Mouse (Mus musculus) embryonic facial prominence, embryonic 13.5 days (tissue): ENCODE measurements around the gene Eya2. TPM values are rescaled to one million over a fixed set of nuclear protein-coding genes. Genes with fewer than 3 reads are reported as not detected.

Experiments used
- ATAC-seq: fragments of 200-750 bp; cut with Nextera tagmentation; 2 replicates; pipeline ENCODE4 v1.8.0; 2017; ENCODE audit warnings: low read depth; ENCODE audit not compliant: insufficient number of reproducible peaks, insufficient read depth, low FRiP score, low TSS enrichment
- H3K27ac ChIP-seq: fragments of 300-500 bp; sonication (generic); 2 replicates; pipeline ENCODE4 v1.5.1; 2015; ENCODE audit warnings: moderate library complexity, mild to moderate bottlenecking, inconsistent platforms
- H3K27me3 ChIP-seq: fragments of 300-500 bp; sonication (generic); 2 replicates; pipeline ENCODE4 v1.6.1; 2015; ENCODE audit warnings: mild to moderate bottlenecking, inconsistent platforms
- H3K36me3 ChIP-seq: fragments of 300-500 bp; sonication (generic); 2 replicates; pipeline ENCODE4 v1.6.1; 2015; ENCODE audit warnings: mild to moderate bottlenecking, inconsistent platforms
- H3K4me1 ChIP-seq: fragments of 300-500 bp; sonication (generic); 2 replicates; pipeline ENCODE4 v1.6.1; 2015; ENCODE audit warnings: inconsistent platforms
- H3K4me2 ChIP-seq: fragments of 300-500 bp; sonication (generic); 2 replicates; pipeline ENCODE4 v1.6.1; 2015; ENCODE audit warnings: moderate library complexity, mild to moderate bottlenecking, inconsistent platforms
- H3K4me3 ChIP-seq: fragments of 300-500 bp; sonication (generic); 2 replicates; pipeline ENCODE4 v1.5.1; 2015; ENCODE audit warnings: mild to moderate bottlenecking, inconsistent platforms
- H3K9ac ChIP-seq: fragments of 300-500 bp; sonication (generic); 2 replicates; pipeline ENCODE4 v1.6.1; 2015; ENCODE audit warnings: mild to moderate bottlenecking, inconsistent platforms
- H3K9me3 ChIP-seq: fragments of 300-500 bp; sonication (generic); 2 replicates; pipeline ENCODE4 v1.6.1; 2016; ENCODE audit warnings: inconsistent platforms
- WGBS: fragments of 180-500 bp; shearing (Covaris S2); methylation state at CpG from one replicate; pipeline ENCODE4 v1.1.7; 2015; ENCODE audit warnings: mixed read lengths; 5-methylcytosine and 5-hydroxymethylcytosine counted together
- polyA plus RNA-seq: library from polyadenylated mRNA; unstranded; fragments of >200 nt; fragmentation: Nextera tagmentation; extraction: Ambion mirVana; gene quantifications from 2 replicates; pipeline ENCODE4 v1.2.1, GENCODE M21; 2015

Gene Eya2
- polyA plus RNA-seq, 1 experiment from 2014 or later, result 22.1 TPM

DNA sequence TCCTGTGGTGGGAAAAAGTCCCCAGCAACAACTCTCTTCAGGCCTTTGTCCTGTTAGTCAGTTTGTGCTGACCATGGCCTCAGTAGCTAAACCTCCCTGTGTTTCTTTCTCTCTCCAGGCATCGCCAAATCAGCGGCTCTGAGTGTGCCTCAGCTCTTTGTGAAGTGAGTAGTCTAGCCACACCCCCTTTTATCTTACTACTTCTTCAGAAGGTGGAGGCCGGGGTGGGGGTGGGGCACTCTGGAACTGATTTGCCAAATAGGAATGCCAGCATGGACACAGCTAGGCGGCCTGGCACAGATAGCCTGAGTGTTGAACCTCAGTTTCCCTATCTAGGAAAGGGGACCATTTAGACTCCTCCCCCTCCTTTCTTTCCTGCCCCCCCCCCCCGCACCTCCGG lies 87.9 kb downstream of the Eya2 start:
- Histone ChIP-seq H3K9me3 (no peaks in the 10 kb centered on the region), H3K4me1 (no peaks in the 10 kb centered on the region), H3K4me3 (no peak overlapping the region), H3K36me3 (peaks cover 18% of the 10 kb centered on the region; the same call in 1 of the 2 replicates), H3K27ac (no peak overlapping the region), H3K27me3 (no peaks in the 10 kb centered on the region), H3K4me2 (no peak overlapping the region), H3K9ac (no peak overlapping the region)
- WGBS, result 54% methylated on average over 6 of the region's 6 CpGs
- no peak for ATAC-seq

- no peaks in the 10 kb centered on the region for H3K9me3 ChIP-seq
- 34% methylated on average over 8 of the region's 8 CpGs for WGBS
- H3K27me3 ChIP-seq, result no peaks in the 10 kb centered on the region
- H3K9ac ChIP-seq, result no peak overlapping the region
- no peak overlapping the region for H3K27ac ChIP-seq
- H3K4me2 ChIP-seq, result no peak overlapping the region
- no peak overlapping the region for H3K4me3 ChIP-seq
- ATAC-seq, result no peak
- no peaks in the 10 kb centered on the region for H3K4me1 ChIP-seq
- peaks cover 49% of the 10 kb centered on the region for H3K36me3 ChIP-seq
Observed at GRCm38 (mm10) chr2:165687516-165687915, 92.7 kb downstream of the Eya2 start.

GRCm38 (mm10) chr2:165688896-165689295 lies 94.1 kb downstream of the Eya2 start:
- ATAC-seq, result no peak
- Histone ChIP-seq H3K27ac (no peak overlapping the region), H3K4me3 (no peak overlapping the region), H3K4me1 (no peaks in the 10 kb centered on the region), H3K4me2 (no peak overlapping the region), H3K9ac (no peak overlapping the region), H3K27me3 (no peaks in the 10 kb centered on the region), H3K9me3 (no peaks in the 10 kb centered on the region), H3K36me3 (peaks cover 49% of the 10 kb centered on the region)
- WGBS, result 89% methylated on average over 4 of the region's 4 CpGs

GRCm38 (mm10) chr2:165691016-165691415 lies 96.2 kb downstream of the Eya2 start:
- WGBS, result 88% methylated on average over 3 of the region's 3 CpGs
- Histone ChIP-seq H3K4me3 (no peak overlapping the region), H3K9me3 (no peaks in the 10 kb centered on the region), H3K36me3 (peaks cover 41% of the 10 kb centered on the region), H3K9ac (no peak overlapping the region), H3K4me1 (no peaks in the 10 kb centered on the region), H3K27ac (no peak overlapping the region), H3K4me2 (no peak overlapping the region), H3K27me3 (no peaks in the 10 kb centered on the region)
- no peak for ATAC-seq

- no peak overlapping the region for H3K27ac ChIP-seq
- no peak overlapping the region for H3K4me3 ChIP-seq
- no peak overlapping the region for H3K4me2 ChIP-seq
- WGBS, result 70% methylated on average over 4 of the region's 4 CpGs
- no peaks in the 10 kb centered on the region for H3K27me3 ChIP-seq
- peaks cover 27% of the 10 kb centered on the region for H3K36me3 ChIP-seq
- no peaks in the 10 kb centered on the region for H3K9me3 ChIP-seq
- no peak overlapping the region for H3K9ac ChIP-seq
- peaks cover 3% of the 10 kb centered on the region; the same call in 1 of the 2 replicates for H3K4me1 ChIP-seq
- ATAC-seq, result 0 out of 2 replicates have a peak, but pooled peaks have one; percentile 37
Observed at GRCm38 (mm10) chr2:165692944-165693660, 98.3 kb downstream of the Eya2 start.

DNA sequence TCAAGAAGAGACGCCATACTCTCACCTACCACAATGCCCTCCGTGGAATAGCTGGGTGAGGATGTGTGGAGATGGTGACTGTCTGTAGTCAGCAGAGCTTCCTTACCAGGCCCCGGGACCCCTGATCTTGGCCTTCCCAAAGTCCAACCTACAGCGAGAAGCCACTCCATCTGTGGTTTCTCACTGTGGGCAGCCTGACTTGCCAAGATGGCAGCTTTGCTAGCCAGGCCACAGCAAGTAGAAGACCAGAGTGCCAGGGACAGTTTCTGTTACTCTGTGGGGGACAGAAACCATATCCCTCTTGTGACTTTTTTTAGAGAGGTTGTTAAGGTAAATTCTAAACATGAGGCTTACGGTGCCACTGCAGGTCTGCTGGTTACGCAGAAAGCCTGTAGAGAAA lies 99.9 kb downstream of the Eya2 start:
- peaks cover 5% of the 10 kb centered on the region; the same call in 1 of the 2 replicates for H3K4me1 ChIP-seq
- no peak overlapping the region for H3K9ac ChIP-seq
- 89% methylated on average over 6 of the region's 6 CpGs for WGBS
- H3K9me3 ChIP-seq, result no peaks in the 10 kb centered on the region
- no peak overlapping the region for H3K4me2 ChIP-seq
- no peak overlapping the region for H3K4me3 ChIP-seq
- no peaks in the 10 kb centered on the region for H3K27me3 ChIP-seq
- H3K36me3 ChIP-seq, result peaks cover 11% of the 10 kb centered on the region; the same call in 1 of the 2 replicates
- no peak for ATAC-seq
- no peak overlapping the region for H3K27ac ChIP-seq

DNA sequence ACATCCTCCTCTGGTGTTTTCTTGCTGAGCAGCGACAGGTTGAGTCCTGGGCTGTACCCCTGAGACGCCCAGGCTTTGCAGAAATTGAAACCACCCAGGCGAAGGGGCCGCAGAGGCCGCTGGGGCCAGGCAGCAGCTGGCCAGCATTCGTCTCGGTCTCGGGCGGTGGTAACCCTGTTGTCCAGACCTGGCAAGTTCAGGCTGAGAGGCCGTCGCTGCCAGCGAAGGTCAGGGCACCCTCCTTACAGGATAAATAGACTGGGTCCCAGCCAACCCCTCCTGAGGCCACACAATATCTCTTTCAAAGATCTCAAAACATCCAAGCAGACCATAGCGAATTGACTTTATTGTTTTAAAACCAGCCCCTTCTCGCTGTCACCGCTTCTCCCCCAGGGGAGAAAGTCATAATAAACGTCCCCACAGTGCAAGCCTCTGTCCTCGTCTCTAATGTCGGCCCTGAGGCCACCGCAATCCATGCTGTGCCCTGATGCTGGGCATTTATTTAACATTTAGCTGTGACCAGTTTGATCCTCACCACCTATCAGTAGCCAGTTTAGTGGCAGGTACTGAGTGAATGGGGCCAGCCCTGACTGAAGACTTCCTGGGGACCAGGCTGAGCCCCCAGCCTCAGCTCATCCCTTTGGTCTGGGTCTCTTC lies 105.5 kb downstream of the Eya2 start:
- Histone ChIP-seq H3K9ac (no peak overlapping the region), H3K4me3 (no peak overlapping the region), H3K27ac (no peak overlapping the region), H3K9me3 (no peaks in the 10 kb centered on the region), H3K36me3 (peaks cover 5% of the 10 kb centered on the region), H3K4me2 (no peak overlapping the region), H3K4me1 (peaks cover 26% of the 10 kb centered on the region), H3K27me3 (no peaks in the 10 kb centered on the region)
- ATAC-seq, result no peak
- 18% methylated on average over 19 of the region's 19 CpGs for WGBS

- Histone ChIP-seq H3K9ac (no peak overlapping the region), H3K4me3 (no peak overlapping the region), H3K36me3 (peaks cover 9% of the 10 kb centered on the region), H3K4me1 (peaks cover 24% of the 10 kb centered on the region), H3K27ac (no peak overlapping the region), H3K4me2 (no peak overlapping the region), H3K27me3 (no peaks in the 10 kb centered on the region), H3K9me3 (no peaks in the 10 kb centered on the region)
- WGBS, result 44% methylated on average over 9 of the region's 9 CpGs
- ATAC-seq, result no peak
Observed at GRCm38 (mm10) chr2:165703033-165703805, 108.4 kb downstream of the Eya2 start.

DNA sequence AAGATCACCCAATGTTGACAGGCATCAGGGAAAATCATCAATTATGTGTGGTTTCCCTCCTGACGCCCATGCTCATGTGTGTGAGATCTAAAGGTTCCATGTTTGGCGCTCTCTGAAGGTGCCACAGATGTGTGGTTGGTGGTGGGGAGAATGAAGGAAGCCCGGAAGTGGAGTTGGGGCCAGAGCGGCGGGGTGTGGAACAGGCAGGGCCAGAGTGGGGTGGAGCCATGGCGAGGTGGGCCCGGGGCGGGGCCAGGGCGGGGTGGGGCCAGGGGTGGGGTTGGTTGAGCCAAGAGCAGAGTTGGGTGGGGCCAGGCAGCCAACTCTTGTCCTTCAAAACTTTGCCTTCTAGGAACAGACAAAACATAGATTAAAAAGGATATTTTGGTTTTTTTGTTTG lies 113.4 kb downstream of the Eya2 start:
- no peaks in the 10 kb centered on the region for H3K27me3 ChIP-seq
- 70% methylated on average over 9 of the region's 9 CpGs for WGBS
- no peak overlapping the region for H3K9ac ChIP-seq
- H3K36me3 ChIP-seq, result peaks cover 9% of the 10 kb centered on the region; the same call in 1 of the 2 replicates
- no peak for ATAC-seq
- H3K9me3 ChIP-seq, result no peaks in the 10 kb centered on the region
- peaks cover 7% of the 10 kb centered on the region for H3K4me1 ChIP-seq
- H3K27ac ChIP-seq, result no peak overlapping the region
- no peak overlapping the region for H3K4me3 ChIP-seq
- no peak overlapping the region for H3K4me2 ChIP-seq

- WGBS, result 90% methylated on average over 6 of the region's 6 CpGs
- Histone ChIP-seq H3K27ac (no peak overlapping the region), H3K4me1 (peaks cover 8% of the 10 kb centered on the region), H3K36me3 (peaks cover 27% of the 10 kb centered on the region), H3K27me3 (no peaks in the 10 kb centered on the region), H3K4me2 (no peak overlapping the region), H3K9ac (no peak overlapping the region), H3K9me3 (no peaks in the 10 kb centered on the region), H3K4me3 (no peak overlapping the region)
- ATAC-seq, result no peak
Observed at GRCm38 (mm10) chr2:165716688-165717087, 121.9 kb downstream of the Eya2 start.

- Histone ChIP-seq H3K4me2 (no peak overlapping the region), H3K9me3 (no peaks in the 10 kb centered on the region), H3K4me3 (no peak overlapping the region), H3K9ac (no peak overlapping the region), H3K27ac (no peak overlapping the region), H3K4me1 (peaks cover 8% of the 10 kb centered on the region), H3K27me3 (no peaks in the 10 kb centered on the region), H3K36me3 (peaks cover 27% of the 10 kb centered on the region)
- WGBS, result 64% methylated on average over 23 of the region's 23 CpGs
- ATAC-seq, result no peak
Observed at GRCm38 (mm10) chr2:165717182-165718176, 122.6 kb downstream of the Eya2 start.
